Mouse (Mus musculus): ENCODE measurements around the gene Myl6b.

GRCm38 (mm10) chr10:128486370-128486769, 12.1 kb downstream of the Myl6b start:
- TF ChIP-seq CTCF (IDR thresholded peaks at IDR 0.05; ENCODE audit: borderline replicate concordance, extremely low read depth, insufficient read depth, insufficient read length) (no peak), POLR2A (IDR thresholded peaks at IDR 0.05; ENCODE audit: borderline replicate concordance, extremely low read depth, insufficient read depth, insufficient read length, poor library complexity, severe bottlenecking) (no peak)
